Mouse (Mus musculus) CD4-positive naive resting alpha-beta T cell, adult 76 days (primary cell): ENCODE data around the gene Vmn1r192. TPM values are rescaled to one million over a fixed set of nuclear protein-coding genes. Genes with fewer than 3 reads are reported as not detected.

ENCODE experiments used
- total RNA-seq: library from RNA; stranded (reverse); gene quantifications from one replicate; pipeline ENCODE4 v1.2.4, GENCODE M21; 2023

Vmn1r192 gene
- total RNA-seq = not detected

DNA sequence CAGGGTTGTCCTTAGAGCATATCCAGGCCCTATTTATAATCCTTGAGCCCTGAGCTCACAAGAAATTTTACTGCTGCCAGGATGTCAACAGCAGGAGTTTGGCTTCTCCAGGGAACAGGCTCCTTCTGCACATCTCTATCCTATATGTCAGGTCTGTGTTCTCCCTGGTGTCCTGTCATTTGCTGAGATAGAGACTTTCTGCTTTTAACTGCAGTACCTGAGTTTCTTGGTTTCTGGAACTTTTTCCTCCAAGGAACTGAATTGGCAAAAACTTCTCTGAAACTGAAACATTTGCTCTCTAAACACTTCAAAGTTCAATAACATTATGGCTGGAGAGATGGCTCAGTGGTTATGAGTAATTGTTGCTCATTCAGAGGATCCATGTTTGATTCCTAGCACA, at the start of gene Vmn1r192:
TSS of gene Vmn1r192 (minus strand) at position 101 of the 400 bp plus-strand sequence.

DNA sequence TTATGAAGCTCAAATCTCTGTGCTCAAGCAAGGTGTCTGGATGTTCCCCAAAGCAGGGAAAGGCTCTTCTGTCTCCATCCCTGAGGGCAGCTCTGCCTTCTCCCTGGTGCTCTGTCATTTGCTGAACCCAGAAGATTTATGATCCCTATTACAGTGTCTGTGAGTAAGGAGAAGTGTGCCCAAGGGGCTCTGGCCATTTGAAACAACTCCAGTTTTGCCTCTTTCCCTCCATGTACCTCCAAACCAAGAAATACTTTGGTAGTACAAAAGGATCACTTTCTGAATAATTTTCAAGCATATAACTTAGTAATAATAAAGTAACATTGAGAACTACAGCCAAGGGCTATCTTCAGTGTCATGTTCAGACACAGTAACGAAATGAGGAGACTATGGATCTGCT, 32.1 kb upstream of the Vmn1r192 start, which contains the start of gene Vmn1r193:
TSS of gene Vmn1r193 (minus strand) at position 101 of the 400 bp plus-strand sequence.

DNA sequence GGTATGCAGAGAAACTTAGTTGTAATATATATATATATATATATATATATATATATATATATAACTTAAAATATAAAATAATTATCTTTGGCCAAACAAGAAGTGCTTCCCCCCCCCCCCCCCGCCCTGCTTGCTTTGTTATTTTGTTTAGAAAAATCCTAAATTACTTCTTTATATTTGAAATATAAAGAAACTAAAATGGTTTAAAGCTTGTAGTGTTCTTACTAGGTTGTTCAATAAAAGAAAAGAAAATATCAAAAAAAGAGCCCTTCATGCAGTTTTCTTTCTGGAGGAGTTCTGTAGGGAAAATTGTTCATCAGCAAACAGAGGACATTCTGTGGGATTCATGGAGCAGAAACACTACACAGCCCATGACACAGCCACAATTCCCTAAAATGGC, 7.1 kb downstream of the Vmn1r192 start, which contains the start of gene Vmn1r191:
TSS of gene Vmn1r191 (minus strand) at position 101 of the 400 bp plus-strand sequence.

Other genes starting within 250 kb of the Vmn1r192 start
- 3.5 TPM for gene Zfp184, start 246.0 kb downstream of the Vmn1r192 start, total RNA-seq
- not detected for gene Pom121l2, start 209.9 kb downstream of the Vmn1r192 start, total RNA-seq
- gene Prss16, start 181.4 kb downstream of the Vmn1r192 start, total RNA-seq = 0.53 TPM
- gene Hist1h2ah, start 155.6 kb downstream of the Vmn1r192 start, total RNA-seq = 27.0 TPM
- gene Hist1h2bk, start 155.3 kb downstream of the Vmn1r192 start, total RNA-seq = 29.9 TPM
- gene Hist1h4i, start 149.8 kb downstream of the Vmn1r192 start, total RNA-seq = 44.4 TPM
- 28.7 TPM for gene Hist1h2ag, start 148.2 kb downstream of the Vmn1r192 start, total RNA-seq
- gene Hist1h2bj, start 147.9 kb downstream of the Vmn1r192 start, total RNA-seq = 24.6 TPM
- gene Vmn1r188, start 106.7 kb downstream of the Vmn1r192 start, total RNA-seq = not detected
- not detected for gene Vmn1r189, start 85.3 kb downstream of the Vmn1r192 start, total RNA-seq
- not detected for gene Vmn1r191, start 7.2 kb downstream of the Vmn1r192 start, total RNA-seq
- not detected for gene Vmn1r193, start 32.0 kb upstream of the Vmn1r192 start, total RNA-seq
- gene Vmn1r194, start 53.1 kb upstream of the Vmn1r192 start, total RNA-seq = not detected
- gene Vmn1r195, start 79.4 kb upstream of the Vmn1r192 start, total RNA-seq = not detected
- gene Vmn1r196, start 98.8 kb upstream of the Vmn1r192 start, total RNA-seq = not detected
- gene Vmn1r197, start 133.4 kb upstream of the Vmn1r192 start, total RNA-seq = not detected
- not detected for gene Vmn1r198, start 159.2 kb upstream of the Vmn1r192 start, total RNA-seq
- not detected for gene Vmn1r199, start 188.7 kb upstream of the Vmn1r192 start, total RNA-seq
- not detected for gene Vmn1r200, start 199.2 kb upstream of the Vmn1r192 start, total RNA-seq